Mouse (Mus musculus) CD4-positive helper T cell, adult 2 months (primary cell): ENCODE results near the gene Poc1a.

ENCODE experiments used
- DNase-seq: peaks from one replicate; pipeline ENCODE4 v3.0.0-alpha.2; 2012; ENCODE audit warnings: low read depth, missing footprints, low spot score

Gene Poc1a

GRCm38 (mm10) chr9:106280808-106281544 lies at the start of gene Poc1a:
TSS of gene Poc1a (plus strand) at chr9:106281061.
- DNase-seq = peak; percentile 96

DNA sequence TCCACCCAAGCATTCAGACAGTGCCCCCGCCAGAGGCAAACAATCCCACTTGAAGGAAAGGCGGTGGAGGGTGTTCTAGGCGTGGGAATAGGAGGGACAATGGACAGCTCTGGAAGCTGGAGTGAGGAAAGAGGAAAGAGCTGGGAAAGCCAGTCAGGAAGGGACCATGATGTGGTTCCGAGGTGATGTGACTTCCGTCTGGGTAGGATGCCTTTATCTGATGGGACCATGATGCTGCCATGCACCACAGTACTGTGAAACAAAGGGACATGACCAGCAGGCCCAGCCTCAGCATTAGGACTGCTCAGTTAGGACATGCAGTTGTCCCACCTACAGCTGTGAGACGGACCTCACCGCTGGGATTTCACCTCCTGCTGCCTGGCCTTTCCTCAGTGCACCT lies 49.6 kb upstream of the Poc1a start:
- DNase-seq = no peak

DNA sequence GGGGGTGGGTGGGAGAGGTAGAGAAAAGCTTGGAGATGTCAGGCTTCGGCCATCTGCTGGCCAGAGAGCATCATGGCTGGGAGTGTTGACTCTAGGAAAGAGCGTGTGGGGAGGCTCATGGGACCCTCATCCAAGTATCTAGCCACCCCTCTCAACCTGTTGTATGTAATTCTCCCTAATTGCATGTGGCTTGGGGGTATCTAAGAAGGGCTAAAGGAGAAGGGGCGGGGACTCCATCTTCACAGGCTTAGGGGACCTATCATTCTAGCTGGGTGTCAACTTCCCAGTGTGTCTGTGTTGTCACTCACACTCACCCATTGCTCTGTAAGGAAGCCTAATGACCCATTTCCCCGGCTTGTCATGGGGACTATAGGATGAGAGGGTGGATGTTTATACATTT lies 49.0 kb upstream of the Poc1a start:
- DNase-seq = no peak

DNA sequence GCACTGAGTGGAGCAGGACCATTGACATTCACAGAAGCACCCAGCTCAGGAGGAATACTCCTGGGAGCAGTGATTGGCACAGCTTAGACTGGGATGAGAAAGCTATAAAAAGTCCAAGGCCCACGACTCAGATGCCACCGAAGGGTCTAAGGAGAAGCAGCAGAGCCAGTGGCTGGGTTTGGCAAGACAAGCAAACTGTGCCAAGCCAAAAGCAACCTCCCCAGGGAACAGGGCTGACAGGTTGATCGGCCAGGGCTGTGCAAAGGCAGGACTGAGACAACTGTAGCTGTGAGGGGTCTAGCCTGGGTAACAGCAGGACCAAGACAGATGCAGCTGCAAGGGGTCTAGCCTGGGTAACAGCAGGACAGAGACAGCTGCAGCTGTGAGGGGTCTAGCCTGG lies 47.9 kb upstream of the Poc1a start:
- no peak for DNase-seq

GRCm38 (mm10) chr9:106233953-106234352 lies 46.9 kb upstream of the Poc1a start:
- DNase-seq = peak; percentile 43

GRCm38 (mm10) chr9:106235194-106235830 lies 45.5 kb upstream of the Poc1a start:
- no peak for DNase-seq

DNA sequence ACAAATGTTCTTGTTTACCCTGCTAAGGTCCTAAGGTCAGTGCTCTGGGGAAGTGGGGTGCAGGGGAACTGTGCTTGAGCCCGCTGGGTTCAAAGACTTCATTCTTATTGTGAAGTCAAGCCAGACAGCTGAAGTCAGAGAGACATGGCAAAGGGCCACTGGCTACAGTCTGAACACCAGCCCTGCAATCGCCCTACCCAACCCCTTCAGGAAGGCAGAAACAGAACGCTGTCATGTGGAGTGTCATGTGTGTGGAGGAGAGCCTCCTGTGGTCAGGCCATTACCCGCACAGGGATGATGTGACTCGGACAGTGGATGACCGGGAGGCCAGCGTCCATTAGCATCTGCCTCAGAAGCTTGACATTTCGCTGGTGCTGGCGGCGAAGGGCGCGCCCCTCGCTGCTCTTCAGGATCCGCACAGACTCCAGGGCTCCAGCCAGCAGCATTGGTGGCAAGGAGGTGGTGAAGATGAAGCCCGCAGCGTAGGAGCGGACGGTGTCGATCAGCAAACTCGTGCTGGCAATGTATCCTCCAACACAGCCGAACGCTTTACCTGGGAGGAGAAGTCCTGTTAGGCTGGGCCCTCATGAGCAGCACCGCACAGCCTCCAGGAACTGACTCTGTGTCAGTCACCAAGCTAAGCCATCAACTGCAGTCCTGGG lies 44.6 kb upstream of the Poc1a start:
- DNase-seq = no peak

DNA sequence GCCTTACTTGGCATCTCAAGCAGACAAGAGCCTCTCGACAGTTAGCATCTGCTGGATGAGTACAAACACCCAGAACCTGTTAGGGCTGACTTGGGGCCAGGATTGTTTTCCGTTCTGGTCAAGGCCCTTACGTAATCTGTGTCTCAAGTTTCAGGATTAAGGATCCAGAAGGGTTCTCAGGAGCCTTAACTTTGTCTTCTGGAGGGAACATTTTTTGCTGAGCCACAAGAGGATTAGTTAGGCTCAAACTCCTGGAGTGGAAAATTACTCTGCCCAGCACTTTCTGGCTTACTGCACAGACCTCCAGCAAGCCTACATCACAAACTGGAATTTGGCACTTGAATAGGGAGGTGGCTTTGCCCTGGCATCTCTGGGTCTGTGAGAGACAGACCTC lies 44.0 kb upstream of the Poc1a start:
- no peak for DNase-seq

- no peak for DNase-seq
Observed at GRCm38 (mm10) chr9:106237401-106237800, 43.5 kb upstream of the Poc1a start.

DNA sequence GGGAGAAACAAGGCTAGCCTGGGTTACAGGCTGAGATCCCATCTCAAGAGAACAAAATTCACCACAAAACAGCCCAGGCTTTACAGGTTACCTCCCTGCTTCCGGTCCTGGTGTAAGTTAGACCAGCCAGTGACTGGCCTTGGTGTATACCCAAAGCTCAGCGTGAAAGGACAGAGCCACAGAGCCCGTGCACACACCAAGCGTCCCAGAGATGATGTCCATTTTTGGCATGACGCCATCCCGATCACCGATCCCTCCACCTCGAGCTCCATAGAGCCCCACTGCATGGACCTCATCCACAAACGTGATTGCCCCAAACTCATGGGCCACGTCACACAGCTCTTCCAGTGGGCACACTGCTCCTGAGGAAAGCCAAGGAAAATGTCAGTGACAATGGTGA lies 43.0 kb upstream of the Poc1a start:
- no peak for DNase-seq

DNA sequence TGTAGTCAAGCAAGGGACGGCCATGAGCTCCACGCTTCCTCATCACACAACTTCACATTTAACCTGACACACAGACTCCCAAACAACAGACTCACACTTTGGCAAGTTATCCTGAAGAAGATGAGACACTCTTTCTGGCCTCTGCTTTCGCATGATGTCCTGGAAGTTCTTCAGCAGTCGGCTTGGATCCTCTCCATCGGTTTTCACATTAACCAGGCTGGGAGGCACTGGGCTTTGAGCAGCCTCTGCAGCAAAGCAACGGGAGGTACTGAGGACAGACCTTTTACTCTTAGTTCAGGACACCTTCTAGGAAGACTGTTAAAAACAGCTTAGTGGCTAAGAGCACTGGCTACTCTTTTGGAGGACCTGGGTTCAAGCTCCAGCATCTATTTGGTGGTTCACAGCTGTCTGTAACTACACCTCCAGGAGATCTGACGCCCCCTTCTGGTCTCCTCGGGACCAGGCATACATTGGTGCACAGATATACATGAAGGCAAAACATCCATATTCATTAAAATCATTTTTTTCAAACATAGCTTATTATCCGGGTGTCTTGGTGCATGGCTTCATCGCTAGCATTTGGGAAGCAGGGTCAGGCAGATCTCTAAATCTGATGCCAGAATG lies 39.2 kb upstream of the Poc1a start:
- DNase-seq = no peak

DNA sequence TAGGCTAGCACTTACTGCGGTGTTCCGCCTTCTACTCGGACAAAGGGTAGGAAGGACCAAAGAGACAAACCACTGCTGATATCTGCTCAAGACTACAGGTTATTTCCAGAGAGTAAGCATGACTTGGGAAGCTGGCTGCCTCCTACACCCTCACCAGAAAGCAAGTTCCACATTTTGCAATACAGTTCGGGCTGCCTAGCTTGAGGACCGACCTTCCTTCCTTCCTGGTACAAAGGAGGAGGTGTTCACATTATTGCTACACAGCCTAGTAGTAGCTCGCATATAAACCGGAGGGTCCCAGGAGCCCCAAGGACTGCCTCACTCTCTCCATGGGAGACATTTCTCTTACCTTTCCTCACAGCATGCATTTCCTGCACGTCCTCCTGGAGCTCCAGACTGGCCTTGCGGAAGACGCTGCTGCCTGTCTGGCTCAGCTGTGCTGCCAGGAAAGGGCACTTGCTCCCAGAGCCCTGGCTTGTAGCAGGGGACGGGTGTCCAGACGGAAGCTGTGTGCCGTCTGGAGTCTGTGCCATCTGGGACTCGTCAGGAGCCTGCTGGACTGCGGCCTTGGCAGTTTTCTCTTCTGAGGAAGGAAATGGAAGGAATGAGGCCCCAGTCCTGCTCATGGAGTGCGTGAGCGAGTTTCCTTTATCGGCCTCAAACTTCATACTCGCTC lies 37.9 kb upstream of the Poc1a start:
- no peak for DNase-seq

DNA sequence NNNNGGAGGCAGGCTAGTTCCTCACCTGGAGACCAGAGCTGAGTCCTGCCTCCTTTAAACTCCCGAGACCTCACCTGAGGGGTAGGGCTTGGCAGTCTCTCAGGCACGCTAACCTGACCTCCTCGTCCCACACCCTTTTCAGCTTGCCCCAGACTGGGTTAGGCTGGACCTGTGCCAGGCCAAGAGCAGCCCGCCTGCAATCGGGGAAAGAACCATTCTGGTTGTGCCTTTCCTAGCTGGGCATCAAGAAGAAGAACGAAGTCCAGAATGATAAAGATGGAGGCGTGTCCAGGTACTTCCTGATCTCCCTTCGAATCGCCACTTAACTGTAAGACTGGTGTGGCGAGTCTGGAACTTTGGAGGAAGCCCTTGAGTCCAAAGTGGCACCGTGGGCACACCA lies 31.3 kb upstream of the Poc1a start:
- no peak for DNase-seq

DNA sequence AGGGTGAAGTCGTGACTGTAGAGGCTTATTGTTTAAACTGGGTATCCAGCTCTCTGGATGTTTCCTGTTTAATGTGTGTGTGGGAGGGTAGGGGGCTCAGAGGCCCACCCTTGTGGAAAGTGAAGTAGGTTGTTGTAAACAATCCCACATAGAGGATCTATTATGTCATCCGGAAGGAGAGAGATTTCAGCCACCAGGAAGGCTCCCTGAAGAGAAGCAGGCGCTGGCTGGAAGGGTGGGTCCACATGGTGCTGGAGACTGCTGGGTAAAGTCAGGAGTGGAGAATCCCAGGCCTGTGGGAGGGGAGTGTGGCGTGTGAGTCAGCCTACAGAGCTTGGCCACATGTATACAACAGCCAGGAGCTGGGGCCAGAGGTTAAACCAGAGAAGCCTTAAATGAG lies 30.6 kb upstream of the Poc1a start:
- no peak for DNase-seq

- no peak for DNase-seq
Observed at GRCm38 (mm10) chr9:106251066-106251465, 29.8 kb upstream of the Poc1a start.

- DNase-seq = no peak
Observed at GRCm38 (mm10) chr9:106254001-106254400, 26.9 kb upstream of the Poc1a start.

GRCm38 (mm10) chr9:106258412-106258811 lies 22.4 kb upstream of the Poc1a start:
- no peak for DNase-seq

- DNase-seq = no peak
Observed at GRCm38 (mm10) chr9:106258990-106259389, 21.9 kb upstream of the Poc1a start.

DNA sequence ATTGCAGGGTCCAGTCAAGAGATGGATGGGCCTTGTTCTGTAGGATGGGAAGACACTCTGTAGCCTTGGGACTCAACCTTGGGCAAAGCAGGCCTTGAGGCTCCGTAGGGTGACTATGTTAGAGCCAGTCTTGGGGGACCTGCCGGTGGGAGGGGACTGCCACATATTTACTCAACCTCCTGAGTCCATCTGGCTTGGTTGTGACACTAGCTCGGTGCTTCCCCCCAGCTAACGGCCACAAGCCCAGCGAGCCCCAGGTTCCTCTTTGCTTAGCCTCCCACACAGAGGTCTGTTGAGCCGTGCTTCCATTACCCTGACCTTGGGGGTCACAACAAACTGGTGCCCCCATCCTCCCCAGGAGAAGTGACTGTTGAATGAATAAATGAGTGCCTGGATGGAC lies 19.8 kb upstream of the Poc1a start:
- no peak for DNase-seq

GRCm38 (mm10) chr9:106261491-106261890 lies 19.4 kb upstream of the Poc1a start:
- no peak for DNase-seq

DNA sequence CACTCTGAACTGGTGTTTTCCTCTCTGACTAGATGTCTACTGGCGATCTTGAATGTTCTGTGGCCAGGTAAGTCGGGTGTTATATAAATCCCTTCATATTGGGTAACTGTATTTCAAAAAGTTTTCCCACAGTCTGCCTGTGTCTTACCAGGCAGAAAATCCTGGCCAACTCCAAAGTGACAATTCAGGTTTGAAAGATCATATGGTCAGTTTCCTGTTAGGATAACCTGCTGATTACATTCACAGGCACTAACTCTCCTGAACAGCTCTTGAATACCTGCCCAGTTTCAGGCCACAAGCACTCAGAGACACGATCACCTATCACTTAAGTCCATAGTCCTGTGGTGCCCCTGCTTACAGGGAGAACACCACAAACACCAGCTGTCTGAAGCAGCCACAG lies 18.8 kb upstream of the Poc1a start:
- DNase-seq = no peak

- no peak for DNase-seq
Observed at GRCm38 (mm10) chr9:106263381-106263924, 17.4 kb upstream of the Poc1a start.
